Mouse (Mus musculus): ENCODE measurements around the gene Minos1. TPM values are rescaled to one million over a fixed set of nuclear protein-coding genes. Genes with fewer than 3 reads are reported as not detected.

Gene Minos1
- polyA plus RNA-seq, 1 experiment from 2014 or later: 406 TPM

DNA sequence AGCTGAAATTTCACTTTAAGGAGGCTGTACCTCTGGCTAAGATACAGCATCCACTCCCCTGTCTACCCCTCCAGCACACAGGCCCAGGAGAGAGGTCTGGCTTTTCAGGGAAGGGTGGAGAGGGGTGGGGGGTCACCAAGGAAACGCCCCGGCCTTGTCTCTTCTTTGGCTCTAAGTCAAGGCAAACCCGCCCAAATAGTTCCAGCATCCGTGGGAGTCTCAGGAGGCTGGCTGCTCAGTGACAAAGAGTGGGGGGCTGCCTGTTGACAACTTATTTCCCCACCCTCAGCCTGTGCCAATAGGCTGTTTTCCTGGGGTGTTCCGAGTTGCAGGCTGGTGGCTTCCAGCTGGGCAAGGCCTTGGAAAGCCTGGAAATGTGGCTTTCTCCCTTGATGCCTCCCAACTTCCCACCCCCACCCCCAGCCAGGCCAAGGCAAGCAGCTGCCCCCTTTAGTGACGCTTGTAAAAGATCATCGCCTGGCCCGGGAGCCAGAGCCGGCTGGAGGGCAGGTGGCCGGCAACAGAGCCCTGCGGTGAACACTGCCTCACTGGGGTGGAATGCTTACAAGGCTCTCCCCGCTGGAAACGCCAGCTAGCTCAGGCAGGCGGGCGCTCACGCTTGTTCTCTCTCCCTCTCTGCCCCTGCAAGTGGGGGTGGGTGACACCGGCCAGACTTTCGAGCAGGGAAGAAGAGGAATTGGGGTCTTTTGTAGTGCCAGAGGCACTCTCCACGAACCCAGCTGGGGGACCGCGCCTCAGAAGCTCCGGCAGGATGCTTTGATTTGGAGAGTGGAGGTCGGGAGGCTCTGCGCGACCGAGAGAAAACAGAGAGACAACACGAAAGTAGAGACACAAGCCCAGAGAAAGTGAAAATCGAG, 39.2 kb downstream of the Minos1 start:
- Histone ChIP-seq H3K9ac (no peak overlapping the region), H3K27ac (no peak overlapping the region), H3K9me3 (replicated peaks) (peaks cover 7% of the 10 kb centered on the region; the same call in 1 of the 2 replicates), H3K4me1 (no peaks in the 10 kb centered on the region), H3K4me3 (peak overlapping the region; percentile 51), H3K27me3 (replicated peaks) (peaks cover 98% of the 10 kb centered on the region), H3K4me2 (peak overlapping the region; percentile 69), H3K36me3 (no peaks in the 10 kb centered on the region)
- WGBS (ENCODE audit: insufficient replicate concordance): 10% methylated on average over 28 of the region's 28 CpGs
- ATAC-seq: no peak

DNA sequence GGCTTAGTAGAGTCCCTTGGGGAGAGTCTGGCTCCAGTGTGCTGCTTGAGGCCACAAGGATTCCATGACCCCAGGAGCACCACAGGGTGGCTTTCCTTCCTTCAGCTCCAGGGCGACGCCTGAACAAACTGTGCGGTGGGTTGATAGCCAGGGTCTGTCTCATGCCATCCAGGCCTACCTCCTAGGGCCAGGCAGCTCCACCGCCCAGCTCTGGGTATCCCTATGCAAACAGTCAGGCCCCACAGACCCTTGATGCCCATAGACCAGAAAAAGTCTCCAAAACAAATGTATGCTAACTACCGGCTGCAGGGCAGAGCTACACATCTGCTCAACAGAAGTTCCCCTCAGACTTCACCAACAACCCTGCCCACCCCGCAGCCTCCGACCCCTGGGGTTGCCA, 39.8 kb downstream of the Minos1 start:
- peaks cover 98% of the 10 kb centered on the region for H3K27me3 ChIP-seq (replicated peaks)
- no peak overlapping the region for H3K27ac ChIP-seq
- H3K4me1 ChIP-seq: no peaks in the 10 kb centered on the region
- no peak overlapping the region for H3K9ac ChIP-seq
- ATAC-seq: no peak
- no peaks in the 10 kb centered on the region for H3K36me3 ChIP-seq
- H3K9me3 ChIP-seq (replicated peaks): peaks cover 7% of the 10 kb centered on the region; the same call in 1 of the 2 replicates
- 43% methylated on average over 7 of the region's 7 CpGs for WGBS (ENCODE audit: insufficient replicate concordance)
- no peak overlapping the region for H3K4me3 ChIP-seq
- H3K4me2 ChIP-seq: no peak overlapping the region

DNA sequence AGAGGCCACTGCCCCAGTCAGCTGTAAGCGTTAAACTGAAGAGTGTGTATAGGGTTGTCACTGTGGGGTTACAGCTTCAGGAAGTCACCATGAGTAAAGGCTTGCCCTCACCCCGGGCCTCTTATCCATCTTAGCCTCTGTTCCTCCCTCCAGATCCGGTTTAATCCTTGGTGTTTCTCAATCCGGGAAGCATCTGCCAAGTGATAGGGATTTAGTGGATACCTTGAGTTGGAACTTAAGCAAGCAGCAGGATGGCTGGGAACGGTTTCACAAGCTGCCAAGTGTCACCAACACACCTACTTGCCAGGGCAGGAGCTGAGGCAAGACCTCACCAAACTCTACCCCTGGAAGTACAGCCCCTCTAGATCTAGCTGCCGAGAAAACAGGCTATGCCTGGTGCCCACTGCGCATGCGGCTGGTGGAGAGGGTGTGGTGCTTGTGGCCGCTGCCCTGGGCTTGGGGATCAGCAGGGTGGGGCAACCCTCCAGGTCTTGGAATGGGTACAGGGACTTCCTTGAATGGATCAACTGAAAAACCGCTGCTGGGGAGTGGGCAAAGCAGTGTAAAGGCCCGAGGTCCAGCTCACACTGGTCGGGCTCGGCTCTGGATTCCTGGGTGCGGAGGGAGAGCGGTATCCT, 40.5 kb downstream of the Minos1 start:
- no peak for ATAC-seq
- 44% methylated on average over 15 of the region's 15 CpGs for WGBS (ENCODE audit: insufficient replicate concordance)
- Histone ChIP-seq H3K4me1 (no peaks in the 10 kb centered on the region), H3K27me3 (replicated peaks) (peaks cover 97% of the 10 kb centered on the region), H3K9me3 (replicated peaks) (peaks cover 7% of the 10 kb centered on the region; the same call in 1 of the 2 replicates), H3K36me3 (no peaks in the 10 kb centered on the region), H3K4me2 (no peak overlapping the region), H3K9ac (no peak overlapping the region), H3K27ac (no peak overlapping the region), H3K4me3 (no peak overlapping the region)

DNA sequence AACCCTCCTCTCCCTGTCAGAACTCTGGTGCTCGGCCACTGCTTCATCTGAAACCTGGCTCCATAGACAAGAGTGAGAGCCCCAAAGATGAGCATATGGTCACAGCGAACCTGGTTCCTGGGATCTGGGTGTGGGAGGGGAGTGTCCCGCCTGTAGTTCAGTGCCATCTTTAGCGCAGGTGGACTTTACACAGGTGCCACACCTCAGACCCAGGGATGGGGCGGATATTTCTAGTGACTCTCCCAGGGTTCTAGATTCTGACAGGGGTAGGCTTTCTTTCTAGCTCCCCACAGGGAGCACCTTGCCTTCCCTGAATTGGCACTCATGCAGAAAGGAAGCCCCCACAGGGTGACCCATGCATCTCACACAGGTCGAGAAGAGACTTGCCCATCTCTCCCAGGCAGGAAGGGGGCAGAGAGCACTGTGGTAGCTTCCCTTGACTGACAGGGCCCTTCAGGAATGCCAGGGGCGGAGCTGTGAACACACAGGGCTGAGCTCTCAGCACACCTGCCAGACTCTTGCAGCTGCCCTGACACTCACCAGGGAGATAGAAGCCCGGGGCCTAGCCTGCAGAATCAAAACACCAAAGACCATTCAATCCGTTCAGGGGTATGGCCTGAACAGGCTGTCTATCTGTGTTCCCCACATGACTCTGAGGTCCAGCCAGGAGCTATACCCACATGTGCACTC, 41.8 kb downstream of the Minos1 start:
- WGBS (ENCODE audit: insufficient replicate concordance): 42% methylated on average over 9 of the region's 9 CpGs
- Histone ChIP-seq H3K9ac (no peak overlapping the region), H3K27me3 (replicated peaks) (peaks cover 97% of the 10 kb centered on the region), H3K4me2 (no peak overlapping the region), H3K4me3 (no peak overlapping the region), H3K27ac (no peak overlapping the region), H3K4me1 (no peaks in the 10 kb centered on the region), H3K9me3 (replicated peaks) (no peaks in the 10 kb centered on the region), H3K36me3 (no peaks in the 10 kb centered on the region)
- no peak for ATAC-seq

DNA sequence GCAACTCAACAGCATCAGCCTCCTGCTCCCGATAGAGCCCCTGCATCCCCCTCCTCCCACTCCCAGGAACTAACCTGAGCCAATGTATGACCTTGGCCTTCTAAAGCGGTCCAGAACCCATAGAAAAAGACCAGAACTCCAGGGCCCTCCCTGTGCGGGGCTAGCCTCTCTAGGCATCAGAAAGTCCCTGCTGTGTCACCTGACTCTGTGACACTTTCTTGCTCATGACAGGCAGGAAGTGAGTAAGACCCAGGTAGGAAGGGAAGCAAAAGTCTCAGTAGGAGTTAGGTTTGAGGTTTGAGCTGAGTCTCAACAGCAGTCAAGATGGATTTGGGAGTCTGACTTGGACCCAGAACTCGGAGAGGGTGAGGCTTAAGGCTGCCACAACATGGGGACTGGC, 43.9 kb downstream of the Minos1 start:
- no peak overlapping the region for H3K4me2 ChIP-seq
- H3K9ac ChIP-seq: no peak overlapping the region
- no peaks in the 10 kb centered on the region for H3K9me3 ChIP-seq (replicated peaks)
- no peaks in the 10 kb centered on the region for H3K36me3 ChIP-seq
- ATAC-seq: no peak
- peaks cover 96% of the 10 kb centered on the region for H3K27me3 ChIP-seq (replicated peaks)
- H3K4me1 ChIP-seq: no peaks in the 10 kb centered on the region
- no peak overlapping the region for H3K27ac ChIP-seq
- no peak overlapping the region for H3K4me3 ChIP-seq
- 41% methylated on average over 4 of the region's 4 CpGs for WGBS (ENCODE audit: insufficient replicate concordance)

DNA sequence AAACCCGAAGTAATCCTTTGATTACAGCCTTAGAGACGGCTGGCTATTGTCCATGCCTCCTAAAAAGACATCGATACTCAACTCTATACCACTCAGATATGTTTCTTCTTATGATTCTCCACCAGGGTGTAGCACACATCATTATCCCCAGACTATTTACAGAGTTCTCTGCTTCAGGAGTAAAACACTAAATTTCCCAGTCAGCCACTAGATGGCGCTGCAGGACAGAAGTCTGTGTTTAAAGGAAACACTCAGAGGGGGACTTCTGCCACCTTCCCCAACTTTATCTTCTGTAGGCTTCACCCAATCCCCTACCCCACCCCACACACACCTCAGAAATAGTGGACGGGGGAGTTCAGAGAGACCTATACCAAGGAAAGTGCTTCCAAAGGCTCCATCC, 44.9 kb downstream of the Minos1 start:
- Histone ChIP-seq H3K4me2 (no peak overlapping the region), H3K4me3 (no peak overlapping the region), H3K27me3 (replicated peaks) (peaks cover 94% of the 10 kb centered on the region), H3K36me3 (no peaks in the 10 kb centered on the region), H3K4me1 (no peaks in the 10 kb centered on the region), H3K27ac (no peak overlapping the region), H3K9me3 (replicated peaks) (no peaks in the 10 kb centered on the region), H3K9ac (no peak overlapping the region)
- no peak for ATAC-seq
- 10% methylated on average over 5 of the region's 5 CpGs for WGBS (ENCODE audit: insufficient replicate concordance)

DNA sequence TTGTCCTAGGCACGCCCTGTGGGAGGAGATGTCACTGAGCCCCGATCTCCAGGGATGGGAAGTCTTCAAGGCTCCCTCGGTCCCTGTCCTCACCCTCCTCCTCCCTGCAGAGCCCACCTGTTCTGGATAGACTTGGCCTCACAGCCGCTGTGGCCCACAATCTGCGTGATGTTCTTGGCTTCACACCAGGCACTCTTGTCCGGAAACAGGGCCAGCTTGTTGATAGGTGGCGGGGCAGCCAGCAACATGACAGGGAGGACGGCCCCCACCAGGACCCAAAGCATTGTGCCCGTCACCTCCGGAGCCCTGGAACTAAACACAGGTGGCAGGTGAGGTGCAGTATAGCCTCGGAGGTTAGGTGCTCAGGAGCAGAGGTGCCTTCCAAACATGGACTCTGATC, 45.6 kb downstream of the Minos1 start:
- Histone ChIP-seq H3K4me3 (no peak overlapping the region), H3K4me2 (no peak overlapping the region), H3K27me3 (replicated peaks) (peaks cover 91% of the 10 kb centered on the region), H3K36me3 (no peaks in the 10 kb centered on the region), H3K4me1 (no peaks in the 10 kb centered on the region), H3K27ac (no peak overlapping the region), H3K9me3 (replicated peaks) (no peaks in the 10 kb centered on the region), H3K9ac (no peak overlapping the region)
- ATAC-seq: no peak
- WGBS (ENCODE audit: insufficient replicate concordance): 52% methylated on average over 11 of the region's 11 CpGs

DNA sequence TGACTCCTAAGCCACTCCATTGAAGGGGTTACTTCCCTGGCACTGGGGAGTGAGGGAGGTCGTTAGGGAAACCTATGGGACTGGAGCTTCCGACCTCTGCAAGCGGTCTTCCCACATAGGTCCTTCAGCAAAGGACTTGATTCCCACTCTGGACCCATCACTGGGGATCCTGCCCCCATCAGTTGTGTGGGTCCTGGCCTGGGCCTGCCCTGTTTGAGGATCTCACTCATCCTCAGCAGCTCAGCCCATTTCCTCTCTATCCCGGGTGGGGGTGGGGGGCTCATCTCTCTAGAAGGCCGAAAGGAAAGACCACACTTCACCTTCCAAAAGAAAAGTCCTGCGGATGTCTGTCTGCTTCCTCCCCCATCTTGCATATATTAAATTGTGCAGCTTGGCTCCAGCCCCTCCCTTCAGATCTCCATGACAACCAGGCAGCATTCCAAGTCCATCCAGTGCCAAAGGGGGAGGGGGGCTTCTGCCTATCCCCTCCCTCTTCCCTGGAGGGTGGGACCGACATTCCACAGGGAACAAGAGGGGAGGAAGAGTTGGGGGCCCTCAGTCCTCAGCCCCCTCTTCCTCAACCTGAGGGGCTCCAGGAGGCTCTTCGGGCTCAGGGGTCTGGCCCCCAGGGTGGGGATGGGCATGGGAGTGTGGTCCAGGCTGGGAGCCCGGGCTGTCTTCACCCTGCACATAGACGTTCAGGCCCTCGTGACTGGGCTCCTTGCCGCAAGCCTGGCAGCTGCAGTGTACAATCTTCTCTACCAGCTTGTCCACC, 47.9 kb downstream of the Minos1 start:
- H3K4me2 ChIP-seq: no peak overlapping the region
- no peak overlapping the region for H3K4me3 ChIP-seq
- 43% methylated on average over 12 of the region's 12 CpGs for WGBS (ENCODE audit: insufficient replicate concordance)
- H3K36me3 ChIP-seq: no peaks in the 10 kb centered on the region
- H3K9me3 ChIP-seq (replicated peaks): no peaks in the 10 kb centered on the region
- no peaks in the 10 kb centered on the region for H3K4me1 ChIP-seq
- H3K9ac ChIP-seq: no peak overlapping the region
- no peak overlapping the region for H3K27ac ChIP-seq
- no peak for ATAC-seq
- H3K27me3 ChIP-seq (replicated peaks): peaks cover 71% of the 10 kb centered on the region

DNA sequence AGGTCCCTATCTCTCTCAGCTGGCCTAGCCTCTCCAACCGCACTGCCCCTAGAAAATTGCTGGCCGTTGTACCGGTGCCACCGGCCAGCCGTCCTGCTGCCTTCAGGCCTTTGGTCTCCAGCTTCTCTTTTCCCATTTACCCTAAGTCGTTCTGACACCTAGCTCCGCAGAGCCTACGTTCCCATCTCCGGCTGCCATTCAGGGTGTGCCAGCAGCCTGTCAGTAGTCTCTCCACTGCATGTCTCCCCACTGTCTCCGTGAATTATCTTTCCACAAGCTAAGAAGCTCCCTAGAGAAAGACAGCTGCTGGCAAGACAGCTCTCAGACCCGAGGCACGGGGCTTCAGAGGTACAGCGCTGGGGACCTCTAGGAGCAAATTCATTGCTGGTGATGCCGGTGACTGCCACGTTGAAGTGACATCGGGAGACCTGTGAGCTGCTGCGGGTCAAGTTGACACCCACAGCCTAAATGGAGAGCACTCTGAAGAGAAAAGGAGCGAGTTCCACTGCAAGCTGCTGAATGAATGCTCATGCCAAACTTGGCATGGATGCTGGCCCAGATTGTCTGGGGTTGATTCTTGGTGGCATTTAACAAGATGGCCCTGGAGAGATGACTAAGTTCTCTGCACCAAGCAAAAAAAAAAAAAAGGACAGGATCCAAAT, 49.5 kb downstream of the Minos1 start:
- ATAC-seq: no peak
- Histone ChIP-seq H3K27ac (no peak overlapping the region), H3K9ac (no peak overlapping the region), H3K9me3 (replicated peaks) (no peaks in the 10 kb centered on the region), H3K36me3 (no peaks in the 10 kb centered on the region), H3K4me3 (no peak overlapping the region), H3K4me1 (no peaks in the 10 kb centered on the region), H3K27me3 (replicated peaks) (peaks cover 71% of the 10 kb centered on the region), H3K4me2 (no peak overlapping the region)
- 67% methylated on average over 18 of the region's 18 CpGs for WGBS (ENCODE audit: insufficient replicate concordance)

DNA sequence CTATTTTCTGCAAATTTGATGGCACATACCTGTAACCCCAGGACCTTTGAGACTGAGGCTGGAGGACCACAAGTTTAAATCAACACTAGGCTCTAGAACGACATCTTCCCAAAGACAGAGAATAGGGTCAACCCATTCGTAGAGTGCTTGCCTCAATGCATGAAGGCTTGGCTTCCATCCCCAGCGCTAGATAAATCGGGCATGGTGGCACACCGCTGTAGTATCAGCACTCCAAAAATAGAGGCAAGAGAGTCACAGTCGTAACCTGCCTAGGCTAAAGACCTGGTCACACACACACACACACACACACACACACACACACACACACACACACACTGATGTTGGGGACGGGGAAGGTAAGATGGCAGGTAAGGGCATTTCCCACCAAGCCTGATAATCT, 50.7 kb downstream of the Minos1 start:
- H3K36me3 ChIP-seq: no peaks in the 10 kb centered on the region
- no peak for ATAC-seq
- H3K4me2 ChIP-seq: no peak overlapping the region
- no peak overlapping the region for H3K4me3 ChIP-seq
- 75% methylated on average over 7 of the region's 7 CpGs for WGBS (ENCODE audit: insufficient replicate concordance)
- peaks cover 75% of the 10 kb centered on the region for H3K27me3 ChIP-seq (replicated peaks)
- no peak overlapping the region for H3K9ac ChIP-seq
- no peak overlapping the region for H3K27ac ChIP-seq
- no peaks in the 10 kb centered on the region for H3K9me3 ChIP-seq (replicated peaks)
- H3K4me1 ChIP-seq: 0 out of 2 replicates have a peak, but pooled peaks cover 3% of the 10 kb centered on the region

DNA sequence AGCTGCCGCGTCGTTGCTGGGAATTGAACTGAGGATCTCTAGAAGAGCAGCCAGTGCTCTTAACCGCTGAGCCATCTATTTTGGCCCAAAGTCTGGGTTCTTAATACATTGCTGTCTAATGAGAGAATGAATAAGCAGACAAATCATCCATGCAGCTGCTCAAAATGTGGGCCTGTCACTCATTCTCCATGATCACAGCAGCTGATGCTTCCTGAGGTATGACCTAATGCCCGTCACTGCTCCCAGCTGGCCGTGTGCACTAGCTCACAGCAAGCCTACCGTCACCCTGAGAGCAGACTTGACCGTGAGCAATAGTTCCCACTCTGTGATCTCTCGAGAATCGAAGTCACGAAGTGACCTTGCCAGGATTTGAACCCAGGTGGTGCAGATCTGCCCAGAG, 51.5 kb downstream of the Minos1 start:
- Histone ChIP-seq H3K9me3 (replicated peaks) (no peaks in the 10 kb centered on the region), H3K9ac (no peak overlapping the region), H3K36me3 (no peaks in the 10 kb centered on the region), H3K4me1 (peaks cover 6% of the 10 kb centered on the region; the same call in 1 of the 2 replicates), H3K27ac (no peak overlapping the region), H3K4me2 (no peak overlapping the region), H3K27me3 (replicated peaks) (peaks cover 75% of the 10 kb centered on the region), H3K4me3 (no peak overlapping the region)
- 67% methylated on average over 11 of the region's 11 CpGs for WGBS (ENCODE audit: insufficient replicate concordance)
- no peak for ATAC-seq
